Mouse (Mus musculus) heart, embryonic 12.5 days (tissue): ENCODE results near the gene Sik3. TPM values are rescaled to one million over a fixed set of nuclear protein-coding genes. Genes with fewer than 3 reads are reported as not detected.

Source experiments
- ATAC-seq: fragments of 200-750 bp; cut with Nextera tagmentation; 2 replicates; pipeline ENCODE4 v1.8.0; 2017; ENCODE audit warnings: moderate TSS enrichment, moderate library complexity; ENCODE audit not compliant: insufficient number of reproducible peaks, low FRiP score
- H3K27ac ChIP-seq: fragments of 300-500 bp; sonication (generic); 2 replicates; pipeline ENCODE4 v1.5.1; 2016; ENCODE audit warnings: mild to moderate bottlenecking, moderate library complexity; ENCODE audit not compliant: poor library complexity, severe bottlenecking
- H3K27me3 ChIP-seq: fragments of 300-500 bp; sonication (generic); replicated peaks from 2 replicates; pipeline ENCODE4 v1.6.1; 2016; ENCODE audit warnings: mild to moderate bottlenecking, moderate library complexity
- H3K36me3 ChIP-seq: fragments of 300-500 bp; sonication (generic); 2 replicates; pipeline ENCODE4 v1.6.1; 2016; ENCODE audit warnings: mild to moderate bottlenecking, moderate library complexity
- H3K4me1 ChIP-seq: fragments of 300-500 bp; sonication (generic); replicated peaks from 2 replicates; pipeline ENCODE4 v1.6.1; 2016; ENCODE audit warnings: mild to moderate bottlenecking
- H3K4me2 ChIP-seq: fragments of 300-500 bp; sonication (generic); 2 replicates; pipeline ENCODE4 v1.6.1; 2016; ENCODE audit warnings: mild to moderate bottlenecking, moderate library complexity
- H3K4me3 ChIP-seq: fragments of 300-500 bp; sonication (generic); 2 replicates; pipeline ENCODE4 v1.5.1; 2016; ENCODE audit warnings: mild to moderate bottlenecking
- H3K9ac ChIP-seq: fragments of 300-500 bp; sonication (generic); 2 replicates; pipeline ENCODE4 v1.6.1; 2016; ENCODE audit warnings: mild to moderate bottlenecking, moderate library complexity
- H3K9me3 ChIP-seq: fragments of 300-500 bp; sonication (generic); replicated peaks from 2 replicates; pipeline ENCODE4 v1.6.1; 2016; ENCODE audit warnings: mild to moderate bottlenecking, moderate library complexity
- WGBS: fragments of 180-500 bp; shearing (Covaris S2); methylation state at CpG from one replicate; pipeline ENCODE4 v1.1.7; 2016; 5-methylcytosine and 5-hydroxymethylcytosine counted together
- polyA plus RNA-seq: library from polyadenylated mRNA; unstranded; fragments of >200 nt; fragmentation: Nextera tagmentation; extraction: Ambion mirVana; gene quantifications from 2 replicates; pipeline ENCODE4 v1.2.1, GENCODE M21; 2016

Sik3 gene
- polyA plus RNA-seq, 1 experiment from 2014 or later, result 13.9 TPM

DNA sequence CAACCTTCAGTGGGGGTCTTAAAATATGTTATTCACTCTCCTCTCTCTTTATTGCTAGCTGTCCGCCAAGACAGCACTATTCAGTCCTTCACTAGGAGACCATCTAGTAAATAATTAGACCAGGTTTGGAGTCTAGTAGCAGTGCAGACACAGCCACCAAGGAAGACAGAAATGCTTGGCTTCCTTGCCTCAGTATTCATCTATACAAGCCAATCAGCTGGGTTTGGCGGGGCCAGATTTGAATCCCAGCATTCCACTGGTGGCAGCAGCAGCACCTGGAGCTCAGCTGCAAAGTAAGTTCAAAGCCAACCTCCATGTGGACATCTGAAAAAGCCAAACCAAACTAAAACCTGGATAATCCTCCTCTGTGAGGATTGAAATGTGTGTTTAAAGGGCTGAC, 47.6 kb downstream of the Sik3 start:
- ATAC-seq, result no peak
- H3K27me3 ChIP-seq, result no peaks in the 10 kb centered on the region
- no peak overlapping the region for H3K4me3 ChIP-seq
- peaks cover 13% of the 10 kb centered on the region; the same call in 1 of the 2 replicates for H3K4me1 ChIP-seq
- 87% methylated on average over 2 of the region's 2 CpGs for WGBS
- no peak overlapping the region for H3K9ac ChIP-seq
- 0 out of 2 replicates have a peak, but pooled peaks cover 3% of the 10 kb centered on the region for H3K36me3 ChIP-seq
- H3K4me2 ChIP-seq, result no peak overlapping the region
- peaks cover 3% of the 10 kb centered on the region; the same call in 1 of the 2 replicates for H3K9me3 ChIP-seq
- H3K27ac ChIP-seq, result no peak overlapping the region

DNA sequence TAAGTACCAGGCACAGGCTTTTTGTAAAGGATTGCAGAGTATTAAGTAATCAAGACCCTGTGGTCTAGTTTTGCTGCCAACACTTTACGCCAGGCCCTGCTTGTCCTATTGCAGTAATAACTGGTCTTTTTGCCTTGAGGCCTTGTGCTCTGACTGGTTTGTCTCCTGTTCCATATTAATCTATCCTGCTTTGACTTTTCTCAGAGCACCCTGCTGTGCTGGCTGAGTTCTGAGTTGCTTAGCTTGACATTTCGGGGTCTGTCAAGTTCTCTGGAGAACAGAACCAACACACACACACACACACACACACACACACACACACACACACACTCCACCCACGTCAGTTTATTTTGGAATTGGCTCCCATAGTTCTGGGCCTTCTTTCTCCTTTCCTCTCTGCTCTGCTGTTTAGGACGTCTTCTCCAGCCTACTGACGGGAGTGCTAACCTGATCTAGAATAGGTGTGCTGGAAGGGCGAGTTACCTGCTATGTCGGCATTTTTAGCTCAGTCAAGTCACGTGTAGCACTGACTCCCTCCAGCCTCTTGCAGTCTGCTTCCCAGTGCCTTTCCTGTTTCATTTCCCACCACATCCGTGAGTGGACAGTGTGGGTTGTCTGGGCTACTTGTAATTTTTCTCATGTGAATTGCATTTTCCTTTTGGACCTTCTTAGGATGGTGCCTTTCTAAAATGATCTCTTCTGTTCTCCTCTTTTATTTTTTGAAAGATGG, 49.2 kb downstream of the Sik3 start:
- peaks cover 3% of the 10 kb centered on the region; the same call in 1 of the 2 replicates for H3K9me3 ChIP-seq
- H3K4me3 ChIP-seq, result no peak overlapping the region
- no peak overlapping the region for H3K27ac ChIP-seq

DNA sequence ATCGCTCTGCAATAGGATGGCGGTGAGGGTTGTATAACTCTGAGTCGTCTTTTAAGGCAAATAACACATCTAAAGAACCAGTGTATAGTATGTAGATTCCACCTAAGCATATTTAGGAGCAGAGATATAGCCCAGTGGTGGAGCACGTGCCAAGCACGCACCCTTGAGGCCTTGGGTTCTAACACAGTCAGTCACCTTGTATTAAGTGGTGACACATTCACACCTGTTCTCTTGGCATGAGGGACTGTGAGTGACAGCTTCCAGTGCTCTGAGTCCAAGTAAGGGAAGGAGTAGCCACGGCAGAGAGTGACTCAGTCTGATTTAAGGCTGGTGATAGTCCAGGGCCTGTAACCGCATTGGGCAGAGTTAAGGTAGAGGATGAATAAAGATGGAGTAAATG, 51.7 kb downstream of the Sik3 start:
- H3K9ac ChIP-seq, result no peak overlapping the region
- H3K27ac ChIP-seq, result no peak overlapping the region
- no peaks in the 10 kb centered on the region for H3K36me3 ChIP-seq
- H3K4me2 ChIP-seq, result no peak overlapping the region
- WGBS, result 79% methylated on average over 7 of the region's 7 CpGs
- no peak for ATAC-seq
- no peaks in the 10 kb centered on the region for H3K27me3 ChIP-seq
- H3K4me1 ChIP-seq, result peaks cover 22% of the 10 kb centered on the region
- H3K4me3 ChIP-seq, result no peak overlapping the region
- H3K9me3 ChIP-seq, result no peaks in the 10 kb centered on the region

More for the DNA sequence above, 49.2 kb downstream of the Sik3 start:
- 74% methylated on average over 9 of the region's 9 CpGs for WGBS
- H3K27me3 ChIP-seq, result no peaks in the 10 kb centered on the region
- ATAC-seq, result no peak
- no peak overlapping the region for H3K9ac ChIP-seq
- H3K4me1 ChIP-seq, result peaks cover 11% of the 10 kb centered on the region; the same call in 1 of the 2 replicates
- H3K4me2 ChIP-seq, result no peak overlapping the region
- 0 out of 2 replicates have a peak, but pooled peaks cover 3% of the 10 kb centered on the region for H3K36me3 ChIP-seq

DNA sequence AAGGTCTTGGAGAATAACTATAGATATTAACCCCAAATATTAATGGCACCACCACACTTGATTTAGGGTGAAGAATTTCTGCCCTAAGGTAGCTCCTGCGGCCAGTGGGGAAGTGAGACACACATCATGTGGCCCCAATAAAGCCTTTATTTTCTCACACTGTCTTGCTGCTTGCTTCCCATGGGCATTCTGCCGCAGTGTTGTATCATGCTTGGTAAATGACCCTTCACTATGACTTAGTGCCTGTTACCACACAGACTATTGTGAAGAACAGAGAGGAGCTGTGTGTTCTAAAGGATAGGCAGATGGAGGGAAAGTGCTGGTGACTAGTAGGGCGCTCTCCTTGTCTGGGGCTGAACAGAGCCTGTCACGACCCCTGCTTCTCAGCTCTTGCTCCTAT, 54.1 kb downstream of the Sik3 start:
- Histone ChIP-seq H3K27ac (no peak overlapping the region), H3K9me3 (no peaks in the 10 kb centered on the region), H3K36me3 (no peaks in the 10 kb centered on the region), H3K4me3 (no peak overlapping the region), H3K9ac (no peak overlapping the region), H3K4me2 (no peak overlapping the region), H3K27me3 (no peaks in the 10 kb centered on the region), H3K4me1 (peaks cover 30% of the 10 kb centered on the region)
- no peak for ATAC-seq
- WGBS, result 87% methylated on average over 4 of the region's 4 CpGs

DNA sequence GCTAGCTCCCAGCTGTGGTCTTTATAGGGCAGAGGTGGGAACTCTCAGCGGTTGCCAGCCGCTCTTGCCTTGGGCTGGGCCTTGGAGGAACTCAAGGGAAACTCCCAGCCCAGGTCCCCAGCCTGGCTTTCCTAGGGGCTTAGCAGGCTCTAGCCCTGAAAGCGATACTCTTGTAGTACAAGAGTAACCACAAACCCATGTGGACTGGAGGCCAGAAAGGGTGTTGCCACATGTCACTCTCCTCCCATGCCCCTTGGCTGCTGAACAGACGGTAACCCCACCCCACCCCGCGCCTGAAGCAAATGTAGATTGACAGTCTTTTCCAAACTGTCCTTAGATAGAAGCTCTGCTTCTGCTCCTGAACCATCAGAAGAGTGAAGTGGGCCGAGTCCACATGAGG, 55.1 kb downstream of the Sik3 start:
- Histone ChIP-seq H3K36me3 (no peaks in the 10 kb centered on the region), H3K9ac (no peak overlapping the region), H3K9me3 (no peaks in the 10 kb centered on the region), H3K4me2 (no peak overlapping the region), H3K27me3 (no peaks in the 10 kb centered on the region), H3K27ac (no peak overlapping the region), H3K4me3 (no peak overlapping the region), H3K4me1 (peaks cover 29% of the 10 kb centered on the region)
- no peak for ATAC-seq
- WGBS, result 49% methylated on average over 7 of the region's 7 CpGs

DNA sequence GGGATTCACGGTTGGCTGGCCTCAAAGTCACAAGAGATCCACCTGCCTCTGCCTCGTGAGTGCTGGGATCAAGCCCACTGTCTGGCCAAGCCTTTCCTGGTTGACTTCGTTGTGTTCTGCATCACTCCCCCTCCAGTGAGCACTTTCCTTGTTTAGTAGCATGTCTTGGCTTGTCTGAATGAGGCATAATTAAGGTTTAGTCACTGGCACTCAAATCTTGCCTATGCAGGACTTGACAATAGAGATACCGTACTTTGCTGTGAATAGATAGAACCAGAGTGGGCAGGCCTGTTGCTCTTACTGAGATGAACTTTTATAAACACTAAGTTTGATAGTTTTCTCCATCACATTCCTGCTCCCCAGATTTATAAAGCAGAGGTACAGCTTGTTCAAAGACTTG, 56.4 kb downstream of the Sik3 start:
- Histone ChIP-seq H3K36me3 (0 out of 2 replicates have a peak, but pooled peaks cover 1% of the 10 kb centered on the region), H3K9ac (no peak overlapping the region), H3K4me2 (no peak overlapping the region), H3K27ac (no peak overlapping the region), H3K4me3 (no peak overlapping the region), H3K27me3 (no peaks in the 10 kb centered on the region), H3K4me1 (peaks cover 33% of the 10 kb centered on the region), H3K9me3 (no peaks in the 10 kb centered on the region)
- ATAC-seq, result no peak
- WGBS, result 76% methylated on average over 4 of the region's 4 CpGs

DNA sequence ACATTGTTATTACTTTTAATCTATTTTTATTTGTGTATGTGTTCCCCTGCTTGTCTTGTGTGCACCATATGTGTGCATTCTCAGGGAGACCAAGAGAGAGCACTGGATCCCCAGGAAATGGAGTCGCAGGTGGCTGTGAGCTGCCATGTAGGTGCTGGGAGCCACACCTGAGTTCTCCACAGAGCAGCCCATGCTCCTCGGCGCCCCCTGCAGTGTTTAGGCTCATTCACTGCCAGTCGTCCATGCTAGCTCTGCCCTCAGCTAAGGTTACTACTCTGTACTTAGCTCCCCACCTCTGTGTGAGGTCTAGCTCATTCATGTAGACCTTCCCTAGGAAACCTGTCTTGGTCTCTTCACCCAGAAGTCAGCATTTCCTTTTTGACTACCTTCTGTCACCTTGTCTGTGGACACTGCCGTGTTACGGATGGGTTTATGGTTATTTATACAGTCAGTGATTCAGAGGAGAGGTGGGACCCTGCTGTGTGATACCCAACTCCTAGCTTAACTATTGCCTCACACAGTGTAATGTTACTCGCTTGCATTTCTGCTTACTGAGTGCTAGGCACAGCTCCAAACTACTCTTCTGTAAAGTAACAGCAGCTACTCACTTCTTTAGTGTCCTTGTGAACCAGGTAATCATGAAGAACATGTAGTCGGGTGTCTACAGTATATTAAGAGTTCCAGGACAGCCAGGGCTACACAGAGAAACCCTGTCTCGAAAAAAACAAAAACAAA, 59.6 kb downstream of the Sik3 start:
- WGBS, result 75% methylated on average over 9 of the region's 9 CpGs
- no peaks in the 10 kb centered on the region for H3K27me3 ChIP-seq

DNA sequence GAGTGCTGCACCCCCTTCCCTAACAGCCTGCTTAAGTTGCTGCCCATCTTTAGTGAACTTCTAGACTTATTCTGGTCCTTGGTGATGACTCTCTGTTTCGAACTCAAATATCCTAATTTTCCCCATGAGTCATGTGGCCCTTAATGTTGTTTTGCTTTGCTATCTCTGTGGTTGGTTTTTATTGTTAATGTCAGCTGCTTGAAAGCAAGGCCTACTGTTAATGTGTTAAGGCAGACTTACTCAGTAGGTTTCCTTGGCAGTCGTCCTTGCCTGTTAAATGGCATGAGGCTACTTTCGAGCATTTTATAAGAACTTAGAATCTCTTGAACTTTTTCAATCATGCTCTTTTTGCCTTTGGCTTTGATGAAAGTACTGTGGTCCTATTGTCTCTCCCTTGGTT, 60.8 kb downstream of the Sik3 start:
- no peak overlapping the region for H3K27ac ChIP-seq
- peaks cover 16% of the 10 kb centered on the region for H3K4me1 ChIP-seq
- H3K9me3 ChIP-seq, result no peaks in the 10 kb centered on the region
- no peak overlapping the region for H3K4me3 ChIP-seq
- no peak overlapping the region for H3K4me2 ChIP-seq
- WGBS, result 67% methylated on average over 3 of the region's 3 CpGs
- no peaks in the 10 kb centered on the region for H3K27me3 ChIP-seq
- H3K9ac ChIP-seq, result no peak overlapping the region
- no peak for ATAC-seq
- 0 out of 2 replicates have a peak, but pooled peaks cover 2% of the 10 kb centered on the region for H3K36me3 ChIP-seq

More for the DNA sequence above, 59.6 kb downstream of the Sik3 start:
- H3K36me3 ChIP-seq, result 0 out of 2 replicates have a peak, but pooled peaks cover 2% of the 10 kb centered on the region
- H3K9ac ChIP-seq, result no peak overlapping the region
- ATAC-seq, result no peak
- no peak overlapping the region for H3K4me2 ChIP-seq
- peaks cover 24% of the 10 kb centered on the region for H3K4me1 ChIP-seq
- H3K9me3 ChIP-seq, result no peaks in the 10 kb centered on the region
- H3K4me3 ChIP-seq, result no peak overlapping the region
- no peak overlapping the region for H3K27ac ChIP-seq

DNA sequence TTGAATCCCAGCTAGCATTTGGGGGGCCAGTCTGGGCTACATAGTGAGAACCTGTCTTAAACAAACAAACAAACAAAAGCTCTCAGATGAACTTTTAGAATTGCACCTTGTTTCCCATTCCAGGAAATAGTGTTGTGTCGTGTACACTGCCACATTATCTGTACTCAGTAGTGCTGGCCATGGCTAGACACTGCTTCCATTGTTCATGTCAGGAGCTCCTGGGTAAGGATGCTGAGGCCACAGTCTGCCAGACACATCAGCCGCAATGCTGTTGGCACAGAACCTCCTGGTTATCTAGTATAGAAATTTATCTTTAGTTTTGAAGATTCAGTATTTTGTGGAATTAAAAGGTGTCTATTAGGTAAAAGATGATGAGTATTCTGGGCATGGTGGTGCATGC, 63.0 kb downstream of the Sik3 start:
- peaks cover 11% of the 10 kb centered on the region for H3K4me1 ChIP-seq
- whole genome bisulfite sequencing, result 53% methylated on average over 2 of the region's 2 CpGs
- ATAC-seq, result no peak
- 0 out of 2 replicates have a peak, but pooled peaks cover 2% of the 10 kb centered on the region for H3K36me3 ChIP-seq
- no peak overlapping the region for H3K4me2 ChIP-seq
- no peaks in the 10 kb centered on the region for H3K9me3 ChIP-seq
- H3K4me3 ChIP-seq, result no peak overlapping the region
- no peak overlapping the region for H3K27ac ChIP-seq
- no peaks in the 10 kb centered on the region for H3K27me3 ChIP-seq
- H3K9ac ChIP-seq, result no peak overlapping the region

DNA sequence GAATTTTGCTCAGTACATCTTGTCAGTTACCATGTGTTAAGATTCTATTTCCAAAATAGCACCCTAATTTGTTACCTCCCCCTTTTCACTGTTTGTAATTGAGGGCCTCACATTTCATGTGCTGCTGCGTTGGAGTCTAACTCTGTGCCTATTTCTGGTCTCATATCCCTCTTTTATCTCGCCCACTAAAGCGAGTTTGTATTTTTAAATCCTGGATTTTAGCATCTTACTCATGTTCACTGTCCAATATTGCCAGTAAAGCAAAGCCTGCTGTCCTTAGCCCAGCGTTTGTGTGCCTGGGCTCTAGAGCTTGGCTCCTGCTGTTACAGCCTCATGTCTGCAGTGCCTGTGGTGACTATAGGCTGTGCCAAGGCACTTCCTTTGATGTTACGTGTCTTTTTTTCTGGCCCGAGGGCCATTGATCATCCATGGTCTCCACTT, 69.8 kb downstream of the Sik3 start:
- Histone ChIP-seq H3K27ac (no peak overlapping the region), H3K4me1 (peaks cover 12% of the 10 kb centered on the region), H3K4me2 (no peak overlapping the region), H3K9ac (no peak overlapping the region), H3K36me3 (no peaks in the 10 kb centered on the region), H3K27me3 (no peaks in the 10 kb centered on the region), H3K9me3 (no peaks in the 10 kb centered on the region), H3K4me3 (no peak overlapping the region)
- ATAC-seq, result no peak
- WGBS, result 71% methylated on average over 6 of the region's 6 CpGs

DNA sequence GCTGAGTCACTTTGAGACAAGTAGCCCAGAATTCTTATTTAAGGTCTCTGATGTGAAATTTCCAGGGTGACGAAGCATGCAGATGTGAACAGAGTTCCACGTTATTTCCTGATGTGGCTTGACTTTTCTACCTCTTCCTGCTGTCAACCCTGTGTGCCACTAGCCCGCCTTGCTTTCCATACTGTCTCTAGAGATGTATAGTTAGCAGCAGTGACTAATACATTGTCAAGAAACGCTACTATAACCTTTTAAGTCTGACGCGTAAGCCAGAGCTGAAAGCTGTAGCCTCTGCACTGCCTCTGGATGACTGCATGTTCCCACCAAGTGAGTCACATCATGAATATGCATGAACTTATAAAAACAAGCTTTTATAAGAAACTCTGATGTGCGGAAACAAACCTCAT, 70.9 kb downstream of the Sik3 start:
- no peak overlapping the region for H3K4me2 ChIP-seq
- no peak overlapping the region for H3K9ac ChIP-seq
- H3K4me1 ChIP-seq, result peaks cover 12% of the 10 kb centered on the region
- no peak for ATAC-seq
- no peaks in the 10 kb centered on the region for H3K9me3 ChIP-seq
- no peaks in the 10 kb centered on the region for H3K36me3 ChIP-seq
- WGBS, result 87% methylated on average over 7 of the region's 7 CpGs
- no peaks in the 10 kb centered on the region for H3K27me3 ChIP-seq
- H3K27ac ChIP-seq, result no peak overlapping the region
- H3K4me3 ChIP-seq, result no peak overlapping the region
